Mouse (Mus musculus): ENCODE results near the gene Klhdc3.

DNA sequence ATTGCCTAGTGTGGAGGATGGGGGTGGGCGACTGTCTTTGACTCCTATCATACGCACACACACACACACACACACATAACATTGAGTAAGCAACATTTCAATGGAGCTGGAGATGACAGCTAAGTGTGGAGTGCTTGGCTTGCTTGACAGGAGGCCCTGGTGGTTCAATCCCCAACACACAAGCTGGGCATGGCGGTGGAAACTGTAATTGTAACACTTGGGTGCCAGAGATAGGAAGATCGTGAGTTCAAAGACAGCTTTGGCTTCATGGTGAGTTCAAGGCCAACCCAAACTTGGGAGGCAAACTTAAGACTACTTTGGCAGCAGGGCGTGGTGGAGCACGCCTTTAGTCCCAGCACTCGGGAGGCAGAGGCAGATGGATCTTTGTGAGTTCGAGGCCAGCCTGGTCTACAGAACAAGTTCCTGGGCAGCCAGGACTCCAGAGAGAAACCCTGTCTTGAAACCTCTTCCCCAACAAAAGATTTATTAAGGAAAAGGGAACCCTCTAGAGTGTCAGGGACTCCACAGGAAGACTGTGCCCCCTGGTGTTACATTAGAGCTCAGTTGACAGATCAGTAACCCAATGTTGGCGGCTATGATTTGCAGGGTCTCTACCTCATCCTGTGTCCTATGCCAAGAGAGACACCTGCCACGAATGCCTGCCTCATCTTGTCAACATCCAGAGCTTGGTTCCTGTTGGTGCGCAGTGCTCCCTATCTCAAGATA is 34.2 kb upstream of the Klhdc3 start:
- TF ChIP-seq EP300 (IDR thresholded peaks at IDR 0.05; ENCODE audit: low read depth) (no peak), CTCF (IDR thresholded peaks at IDR 0.05; ENCODE audit: low read depth) (no peak)

All from heart, postnatal 0 days (tissue).